Mouse (Mus musculus): ENCODE measurements around the gene Kif3c. TPM values are rescaled to one million over a fixed set of nuclear protein-coding genes. Genes with fewer than 3 reads are reported as not detected.

Gene Kif3c
- polyA plus RNA-seq (2014; fragmentation: Nextera tagmentation; extraction: Ambion mirVana): 23.4 and 28.3 TPM in 2 replicates

DNA sequence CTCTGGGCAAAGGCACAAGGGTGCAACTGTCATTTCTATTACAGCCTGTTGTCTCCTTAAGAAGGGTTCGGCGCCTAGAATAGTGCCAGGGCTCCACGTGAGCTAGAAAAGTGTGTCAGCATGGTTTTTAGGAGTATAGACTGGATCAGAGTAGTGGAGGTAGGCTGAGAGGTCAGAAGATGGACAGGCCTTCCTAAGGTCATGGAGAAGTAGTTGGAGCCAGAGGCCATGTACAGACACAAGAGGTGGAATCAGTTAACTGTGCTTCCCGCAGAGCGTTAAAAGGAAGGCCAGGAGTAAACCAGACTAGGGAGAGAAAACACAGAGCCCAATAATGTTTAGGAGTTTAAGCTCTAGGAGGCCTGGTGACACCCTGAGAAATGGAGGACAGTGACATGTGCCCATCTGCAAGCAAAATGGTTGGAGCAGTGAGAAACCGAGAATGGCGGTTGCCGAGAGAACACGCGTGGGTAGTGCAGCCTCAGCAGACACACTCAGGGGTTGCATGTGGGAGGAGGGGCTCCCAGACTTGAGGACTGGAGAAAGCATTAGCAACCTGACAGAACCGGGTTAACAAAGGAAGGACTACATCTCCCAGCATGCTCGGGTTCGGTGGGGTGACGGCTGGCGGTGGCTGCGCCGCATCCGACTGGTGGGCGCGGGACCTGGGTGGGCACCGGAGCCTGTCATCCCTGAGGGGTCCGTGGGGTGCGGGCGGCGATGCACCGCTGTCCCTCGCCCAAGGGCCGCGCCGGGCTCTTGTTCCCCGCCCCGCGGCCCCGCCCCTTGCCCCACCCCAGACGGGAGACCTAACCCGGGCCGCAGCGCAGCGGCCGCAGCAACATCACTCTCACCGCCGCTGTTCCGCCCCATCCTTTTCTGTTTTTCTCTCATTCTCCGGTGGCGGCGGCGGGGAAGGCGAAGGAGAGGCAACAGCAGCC lies at the start of gene Kif3c:
Gene Kif3c (plus strand): TSS at position 625 of the 941 bp plus-strand sequence.
- Histone ChIP-seq H3K36me3 (ENCODE audit: control insufficient read depth, insufficient read depth, low read length) (peaks cover 10% of the 10 kb centered on the region), H3K4me1 (replicated peaks; ENCODE audit: control insufficient read depth, insufficient read depth, low read length) (peaks cover 6% of the 10 kb centered on the region), H3K4me2 (replicated peaks; ENCODE audit: low read depth, low read length) (peak within 1 kb of the TSS; percentile 92), H3K9ac (ENCODE audit: low read depth, low read length) (peak within 1 kb of the TSS; percentile 91), H3K27ac (ENCODE audit: low read depth, low read length) (peak within 1 kb of the TSS; percentile 75), H3K27me3 (ENCODE audit: control insufficient read depth, insufficient read depth, low read length) (no peaks in the 10 kb centered on the region), H3K9me3 (ENCODE audit: control insufficient read depth, low read length) (no peaks in the 10 kb centered on the region), H3K4me3 (ENCODE audit: low read depth, low read length) (peak within 1 kb of the TSS; percentile 55)
- 8% methylated on average over 40 of the region's 48 CpGs for WGBS
- peak; percentile 95 for ATAC-seq (ENCODE audit: low FRiP score)
- DNase-seq (ENCODE audit: low spot score): peak; percentile 90

DNA sequence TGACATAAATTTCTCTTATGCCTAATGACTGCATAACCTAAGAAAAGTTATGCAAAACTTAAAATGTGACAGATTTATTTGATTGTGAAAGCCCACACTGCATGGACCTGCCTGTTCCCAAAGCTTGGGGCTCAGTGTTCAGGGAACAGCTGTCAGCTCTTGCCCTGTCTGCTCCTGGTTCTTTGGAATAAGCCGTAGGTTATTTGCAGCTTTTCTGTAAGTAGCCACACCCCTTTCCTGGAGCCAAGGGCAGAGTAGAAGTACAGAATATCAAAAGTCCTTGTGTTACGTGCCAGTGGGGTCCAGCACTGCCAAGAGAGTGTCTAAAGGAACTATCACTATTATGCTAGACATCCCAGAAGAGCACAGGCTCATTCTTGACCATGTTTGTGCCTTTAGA lies 48.8 kb upstream of the Kif3c start:
- Histone ChIP-seq H3K4me3 (ENCODE audit: low read depth, low read length) (no peak overlapping the region), H3K9ac (ENCODE audit: low read depth, low read length) (no peak overlapping the region), H3K36me3 (ENCODE audit: control insufficient read depth, insufficient read depth, low read length) (no peaks in the 10 kb centered on the region), H3K27ac (ENCODE audit: low read depth, low read length) (no peak overlapping the region), H3K9me3 (ENCODE audit: control insufficient read depth, low read length) (no peaks in the 10 kb centered on the region), H3K27me3 (ENCODE audit: control insufficient read depth, insufficient read depth, low read length) (no peaks in the 10 kb centered on the region), H3K4me1 (replicated peaks; ENCODE audit: control insufficient read depth, insufficient read depth, low read length) (no peaks in the 10 kb centered on the region), H3K4me2 (replicated peaks; ENCODE audit: low read depth, low read length) (no peak overlapping the region)
- no peak for ATAC-seq (ENCODE audit: low FRiP score)
- no peak for DNase-seq (ENCODE audit: low spot score)
- 63% methylated on average over 2 of the region's 2 CpGs for WGBS

DNA sequence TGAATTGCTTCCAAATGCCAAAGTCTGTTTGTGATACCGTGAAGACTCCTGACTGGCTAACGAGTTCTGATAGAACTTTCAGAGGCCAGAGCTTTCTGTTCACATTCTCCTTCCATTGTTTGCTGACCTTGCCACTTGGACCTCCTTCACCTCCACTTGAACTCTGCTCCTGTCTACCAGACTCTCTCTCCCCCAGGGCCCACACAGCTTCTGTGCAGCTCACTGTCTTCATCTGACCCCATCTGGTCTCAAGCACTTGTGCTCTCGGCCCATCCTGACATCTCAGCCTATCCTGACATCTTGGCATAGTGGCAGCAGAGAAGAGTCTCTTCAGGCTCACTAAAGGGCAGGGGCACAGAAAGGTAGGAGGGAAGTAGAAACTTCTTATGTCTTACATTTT lies 48.0 kb upstream of the Kif3c start:
- no peak overlapping the region for H3K9ac ChIP-seq (ENCODE audit: low read depth, low read length)
- 69% methylated on average over 3 of the region's 3 CpGs for WGBS

DNA sequence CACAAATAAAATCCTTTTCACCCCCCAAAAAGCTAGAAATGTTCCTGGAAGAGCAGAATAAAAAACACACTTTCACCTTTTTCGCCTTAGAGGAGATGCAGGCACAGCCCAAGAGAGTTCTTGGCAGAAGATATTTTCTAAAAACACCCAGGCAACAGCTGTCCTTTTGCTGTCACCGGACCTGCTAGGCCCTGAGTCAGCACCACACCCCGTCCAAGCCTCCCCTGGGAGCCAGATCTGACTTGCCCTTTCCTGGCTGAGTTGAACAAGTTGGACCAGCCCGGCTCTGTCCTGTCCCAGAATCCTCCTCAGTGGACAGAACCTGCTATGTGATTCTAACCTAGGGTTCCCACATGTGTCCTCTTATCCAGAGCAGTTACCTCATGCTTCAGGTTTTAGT lies 45.6 kb upstream of the Kif3c start:
- Histone ChIP-seq H3K27ac (ENCODE audit: low read depth, low read length) (no peak overlapping the region), H3K4me2 (replicated peaks; ENCODE audit: low read depth, low read length) (no peak overlapping the region), H3K9ac (ENCODE audit: low read depth, low read length) (no peak overlapping the region), H3K4me1 (replicated peaks; ENCODE audit: control insufficient read depth, insufficient read depth, low read length) (no peaks in the 10 kb centered on the region), H3K9me3 (ENCODE audit: control insufficient read depth, low read length) (no peaks in the 10 kb centered on the region), H3K36me3 (ENCODE audit: control insufficient read depth, insufficient read depth, low read length) (no peaks in the 10 kb centered on the region), H3K4me3 (ENCODE audit: low read depth, low read length) (no peak overlapping the region), H3K27me3 (ENCODE audit: control insufficient read depth, insufficient read depth, low read length) (no peaks in the 10 kb centered on the region)
- ATAC-seq (ENCODE audit: low FRiP score) (no peak), DNase-seq (ENCODE audit: low spot score) (no peak)
- WGBS: 73% methylated on average over 4 of the region's 4 CpGs

More for the DNA sequence above, 48.0 kb upstream of the Kif3c start:
- no peak overlapping the region for H3K27ac ChIP-seq (ENCODE audit: low read depth, low read length)
- no peaks in the 10 kb centered on the region for H3K4me1 ChIP-seq (replicated peaks; ENCODE audit: control insufficient read depth, insufficient read depth, low read length)
- no peak overlapping the region for H3K4me2 ChIP-seq (replicated peaks; ENCODE audit: low read depth, low read length)
- no peaks in the 10 kb centered on the region for H3K9me3 ChIP-seq (ENCODE audit: control insufficient read depth, low read length)
- ATAC-seq (ENCODE audit: low FRiP score) (no peak), DNase-seq (ENCODE audit: low spot score) (no peak)
- H3K36me3 ChIP-seq (ENCODE audit: control insufficient read depth, insufficient read depth, low read length): no peaks in the 10 kb centered on the region
- no peak overlapping the region for H3K4me3 ChIP-seq (ENCODE audit: low read depth, low read length)
- no peaks in the 10 kb centered on the region for H3K27me3 ChIP-seq (ENCODE audit: control insufficient read depth, insufficient read depth, low read length)

DNA sequence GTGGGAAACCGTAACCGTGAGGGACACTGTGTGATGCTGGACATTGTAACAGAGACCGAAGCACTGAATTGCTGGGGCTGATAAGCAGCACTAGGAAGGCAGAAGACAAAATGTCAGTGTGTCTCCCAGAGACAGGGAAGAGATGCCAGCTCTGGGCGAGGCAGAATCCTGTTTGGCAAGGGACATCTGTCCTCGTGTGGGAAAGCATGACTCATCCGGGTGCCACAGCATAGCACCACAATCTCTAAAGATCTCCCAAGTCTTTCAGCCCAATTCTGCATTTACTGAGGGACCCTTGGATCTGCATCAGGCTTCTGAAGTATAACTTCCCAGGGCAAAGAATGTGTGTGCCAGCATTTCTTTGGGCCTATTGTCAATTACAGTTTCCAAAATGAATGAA lies 41.7 kb upstream of the Kif3c start:
- no peaks in the 10 kb centered on the region for H3K27me3 ChIP-seq (ENCODE audit: control insufficient read depth, insufficient read depth, low read length)
- no peak overlapping the region for H3K4me2 ChIP-seq (replicated peaks; ENCODE audit: low read depth, low read length)
- 86% methylated on average over 6 of the region's 6 CpGs for WGBS
- ATAC-seq (ENCODE audit: low FRiP score) (no peak), DNase-seq (ENCODE audit: low spot score) (no peak)
- H3K4me1 ChIP-seq (replicated peaks; ENCODE audit: control insufficient read depth, insufficient read depth, low read length): no peaks in the 10 kb centered on the region
- no peak overlapping the region for H3K4me3 ChIP-seq (ENCODE audit: low read depth, low read length)
- H3K36me3 ChIP-seq (ENCODE audit: control insufficient read depth, insufficient read depth, low read length): no peaks in the 10 kb centered on the region
- H3K9me3 ChIP-seq (ENCODE audit: control insufficient read depth, low read length): no peaks in the 10 kb centered on the region
- no peak overlapping the region for H3K27ac ChIP-seq (ENCODE audit: low read depth, low read length)
- H3K9ac ChIP-seq (ENCODE audit: low read depth, low read length): no peak overlapping the region

DNA sequence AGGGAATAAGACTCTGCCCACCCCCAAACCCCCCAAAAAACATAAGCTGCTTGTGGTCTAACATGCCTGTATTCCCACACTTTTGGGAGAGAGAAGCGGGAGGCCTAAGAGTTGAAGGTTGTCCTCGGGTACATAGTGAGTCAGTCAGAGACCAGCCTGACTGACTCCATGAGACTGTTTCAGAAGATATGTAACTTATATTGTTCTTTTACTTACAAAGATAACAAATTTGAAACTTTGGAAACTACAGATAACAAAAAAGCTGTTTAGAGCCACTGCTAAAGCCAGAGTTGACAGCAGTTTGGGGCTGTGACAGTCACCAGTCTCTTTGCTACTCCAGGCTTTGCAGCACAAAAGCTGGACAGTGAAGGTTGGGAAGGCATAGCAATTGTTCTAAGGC lies 39.7 kb upstream of the Kif3c start:
- no peaks in the 10 kb centered on the region for H3K36me3 ChIP-seq (ENCODE audit: control insufficient read depth, insufficient read depth, low read length)
- no peaks in the 10 kb centered on the region for H3K4me1 ChIP-seq (replicated peaks; ENCODE audit: control insufficient read depth, insufficient read depth, low read length)
- no peaks in the 10 kb centered on the region for H3K9me3 ChIP-seq (ENCODE audit: control insufficient read depth, low read length)
- H3K27ac ChIP-seq (ENCODE audit: low read depth, low read length): no peak overlapping the region
- 87% methylated on average over 2 of the region's 2 CpGs for WGBS
- H3K27me3 ChIP-seq (ENCODE audit: control insufficient read depth, insufficient read depth, low read length): no peaks in the 10 kb centered on the region
- no peak overlapping the region for H3K9ac ChIP-seq (ENCODE audit: low read depth, low read length)
- no peak overlapping the region for H3K4me2 ChIP-seq (replicated peaks; ENCODE audit: low read depth, low read length)
- no peak overlapping the region for H3K4me3 ChIP-seq (ENCODE audit: low read depth, low read length)
- DNase-seq (ENCODE audit: low spot score) (no peak), ATAC-seq (ENCODE audit: low FRiP score) (no peak)

DNA sequence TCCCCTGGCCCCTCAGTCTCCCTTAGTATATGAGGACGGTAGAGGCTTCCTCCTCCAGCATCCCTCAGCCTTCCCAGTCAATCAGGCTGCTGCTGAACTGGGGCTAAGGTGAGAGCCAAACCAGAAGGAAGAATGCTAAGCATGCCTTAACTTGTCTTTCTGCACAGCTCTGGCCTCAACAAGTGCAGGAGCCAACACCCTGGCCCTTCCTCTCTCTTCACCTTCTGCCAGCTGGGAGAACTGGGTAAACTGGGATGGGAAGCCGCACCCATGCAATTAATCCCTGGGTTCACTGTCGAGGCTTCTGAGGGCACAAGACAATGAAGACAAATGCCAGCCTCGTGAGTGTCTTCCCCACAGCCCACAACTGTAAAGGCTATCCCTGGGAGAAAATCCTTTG lies 35.3 kb upstream of the Kif3c start:
- WGBS: 86% methylated on average over 4 of the region's 4 CpGs
- Histone ChIP-seq H3K9me3 (ENCODE audit: control insufficient read depth, low read length) (no peaks in the 10 kb centered on the region), H3K4me1 (replicated peaks; ENCODE audit: control insufficient read depth, insufficient read depth, low read length) (no peaks in the 10 kb centered on the region), H3K36me3 (ENCODE audit: control insufficient read depth, insufficient read depth, low read length) (no peaks in the 10 kb centered on the region), H3K27me3 (ENCODE audit: control insufficient read depth, insufficient read depth, low read length) (no peaks in the 10 kb centered on the region), H3K4me2 (replicated peaks; ENCODE audit: low read depth, low read length) (no peak overlapping the region), H3K27ac (ENCODE audit: low read depth, low read length) (no peak overlapping the region), H3K9ac (ENCODE audit: low read depth, low read length) (no peak overlapping the region), H3K4me3 (ENCODE audit: low read depth, low read length) (no peak overlapping the region)
- no peak for DNase-seq (ENCODE audit: low spot score)
- no peak for ATAC-seq (ENCODE audit: low FRiP score)

DNA sequence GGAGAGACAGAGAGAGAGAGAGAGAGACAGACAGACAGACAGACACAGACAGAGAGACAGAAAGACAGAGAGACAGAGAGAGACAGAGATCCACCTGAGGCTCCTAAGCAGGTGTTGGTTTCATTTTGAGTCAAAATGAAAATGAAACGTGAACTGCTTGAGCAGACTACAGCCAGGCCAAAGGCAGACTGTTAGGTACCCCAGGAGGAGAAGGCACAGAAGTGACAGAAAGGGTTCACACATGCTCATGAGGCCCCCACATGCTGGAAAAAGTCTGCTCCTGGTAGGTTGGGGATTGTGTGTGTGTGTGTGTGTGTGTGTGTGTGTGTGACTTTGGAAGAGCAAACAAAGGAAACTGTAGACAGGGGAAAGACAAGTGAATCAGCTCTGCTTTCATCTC lies 26.0 kb upstream of the Kif3c start:
- no peak overlapping the region for H3K27ac ChIP-seq (ENCODE audit: low read depth, low read length)
- WGBS: 84% methylated on average over 1 of the region's 1 CpGs
- H3K9ac ChIP-seq (ENCODE audit: low read depth, low read length): no peak overlapping the region
- H3K27me3 ChIP-seq (ENCODE audit: control insufficient read depth, insufficient read depth, low read length): no peaks in the 10 kb centered on the region
- H3K9me3 ChIP-seq (ENCODE audit: control insufficient read depth, low read length): no peaks in the 10 kb centered on the region
- no peak overlapping the region for H3K4me2 ChIP-seq (replicated peaks; ENCODE audit: low read depth, low read length)
- H3K36me3 ChIP-seq (ENCODE audit: control insufficient read depth, insufficient read depth, low read length): no peaks in the 10 kb centered on the region
- H3K4me3 ChIP-seq (ENCODE audit: low read depth, low read length): no peak overlapping the region
- DNase-seq (ENCODE audit: low spot score) (no peak), ATAC-seq (ENCODE audit: low FRiP score) (no peak)
- H3K4me1 ChIP-seq (replicated peaks; ENCODE audit: control insufficient read depth, insufficient read depth, low read length): no peaks in the 10 kb centered on the region

DNA sequence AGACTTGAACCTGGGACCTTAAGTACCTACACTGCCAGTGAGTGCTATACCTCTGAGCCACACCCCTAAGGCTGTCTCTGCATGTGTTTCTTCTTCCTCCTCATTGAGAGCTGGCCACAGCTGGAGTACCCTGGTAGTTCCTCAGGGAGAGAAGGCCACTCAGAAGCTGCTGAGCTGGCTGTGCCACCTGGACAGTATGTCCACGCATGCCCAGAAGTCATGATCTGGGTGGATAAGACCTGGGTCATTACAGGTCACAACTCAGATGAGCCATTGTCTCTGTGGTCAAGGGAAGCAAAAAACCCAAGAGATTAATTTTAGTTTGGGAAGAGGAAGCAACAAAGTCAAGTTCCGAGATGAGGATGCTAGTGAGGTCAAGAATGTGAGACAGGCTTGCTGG lies 20.8 kb upstream of the Kif3c start:
- no peaks in the 10 kb centered on the region for H3K9me3 ChIP-seq (ENCODE audit: control insufficient read depth, low read length)
- no peaks in the 10 kb centered on the region for H3K36me3 ChIP-seq (ENCODE audit: control insufficient read depth, insufficient read depth, low read length)
- H3K27me3 ChIP-seq (ENCODE audit: control insufficient read depth, insufficient read depth, low read length): no peaks in the 10 kb centered on the region
- no peaks in the 10 kb centered on the region for H3K4me1 ChIP-seq (replicated peaks; ENCODE audit: control insufficient read depth, insufficient read depth, low read length)
- H3K4me2 ChIP-seq (replicated peaks; ENCODE audit: low read depth, low read length): no peak overlapping the region
- no peak overlapping the region for H3K9ac ChIP-seq (ENCODE audit: low read depth, low read length)
- H3K27ac ChIP-seq (ENCODE audit: low read depth, low read length): no peak overlapping the region
- H3K4me3 ChIP-seq (ENCODE audit: low read depth, low read length): no peak overlapping the region
- WGBS: 91% methylated on average over 2 of the region's 2 CpGs
- DNase-seq (ENCODE audit: low spot score): no peak
- no peak for ATAC-seq (ENCODE audit: low FRiP score)

Measured in hindbrain, embryonic 11.5 days (tissue).